Mouse (Mus musculus) brown adipose tissue, adult 24 weeks (tissue): Measurements from ENCODE around the gene Ubxn11. TPM values are rescaled to one million over a fixed set of nuclear protein-coding genes. Genes with fewer than 3 reads are reported as not detected.

Experiments
- H3K27ac ChIP-seq: fragments of 200-500 bp; replicated peaks from 2 replicates; pipeline ENCODE4 v1.5.1; 2012; ENCODE audit warnings: low read depth, mild to moderate bottlenecking, low read length
- H3K4me1 ChIP-seq: fragments of 200-500 bp; 2 replicates; pipeline ENCODE4 v1.6.1; 2012; ENCODE audit warnings: low read length, mixed read lengths; ENCODE audit not compliant: control insufficient read depth, insufficient read depth, insufficient read length
- H3K4me3 ChIP-seq: fragments of 200-500 bp; 2 replicates; pipeline ENCODE4 v1.5.1; 2012; ENCODE audit warnings: low read depth, mild to moderate bottlenecking, low read length, moderate library complexity; ENCODE audit not compliant: insufficient read depth
- polyA plus RNA-seq: library from polyadenylated mRNA; stranded (reverse); fragments of >200 nt; gene quantifications from 2 replicates; pipeline ENCODE4 v1.2.4, GENCODE M21; 2012; ENCODE audit not compliant: missing spikeins, insufficient read depth, insufficient read length

Gene Ubxn11
- polyA plus RNA-seq, 1 experiment = 2.1 TPM

GRCm38 (mm10) chr4:134100245-134100644, 2.1 kb upstream of the Ubxn11 start:
- Histone ChIP-seq H3K4me1 (no peaks in the 10 kb centered on the region), H3K4me3 (no peak overlapping the region), H3K27ac (no peak overlapping the region)

DNA sequence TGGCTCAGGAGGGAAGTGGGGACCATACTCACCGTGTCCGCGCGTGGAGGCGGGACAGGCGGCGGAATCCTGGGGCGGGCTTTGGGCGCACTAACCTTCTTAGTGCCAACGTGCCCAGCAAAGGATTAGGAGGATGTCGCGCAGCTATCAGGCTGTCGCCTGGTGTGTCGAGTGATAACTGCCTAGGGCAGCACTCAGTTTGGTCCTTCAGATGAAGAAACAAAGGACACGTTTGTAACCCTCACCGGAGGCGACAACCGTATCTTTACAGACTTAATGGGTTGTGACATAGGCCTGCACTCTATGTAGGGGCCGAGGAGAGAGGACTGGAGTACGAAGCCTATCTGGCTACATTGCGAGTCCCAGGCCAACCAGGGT, 361 bp downstream of the Ubxn11 start:
- Histone ChIP-seq H3K4me3 (peak overlapping the region; percentile 90), H3K27ac (no peak overlapping the region), H3K4me1 (no peaks in the 10 kb centered on the region)

DNA sequence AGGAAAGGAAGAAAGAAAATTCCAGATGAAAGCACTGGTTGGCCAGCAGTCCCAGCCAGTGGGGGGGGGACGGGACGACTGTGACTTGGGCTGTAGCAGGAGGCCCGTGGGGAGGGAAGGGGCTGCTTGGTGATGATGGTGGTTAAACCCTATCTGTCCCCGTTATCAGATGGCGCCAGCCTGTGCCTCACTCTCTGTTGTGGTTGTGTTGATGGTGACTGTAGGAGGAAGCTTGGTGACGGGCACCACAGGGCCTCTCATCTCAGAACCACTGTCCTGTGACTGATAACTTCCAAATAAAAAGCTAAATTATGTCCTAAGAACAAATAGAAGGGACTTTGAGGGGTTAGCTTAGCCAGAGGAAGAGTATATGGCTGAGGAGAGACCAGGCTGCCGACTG, 3.7 kb downstream of the Ubxn11 start:
- H3K4me1 ChIP-seq = no peaks in the 10 kb centered on the region
- H3K4me3 ChIP-seq = no peak overlapping the region
- H3K27ac ChIP-seq = no peak overlapping the region

DNA sequence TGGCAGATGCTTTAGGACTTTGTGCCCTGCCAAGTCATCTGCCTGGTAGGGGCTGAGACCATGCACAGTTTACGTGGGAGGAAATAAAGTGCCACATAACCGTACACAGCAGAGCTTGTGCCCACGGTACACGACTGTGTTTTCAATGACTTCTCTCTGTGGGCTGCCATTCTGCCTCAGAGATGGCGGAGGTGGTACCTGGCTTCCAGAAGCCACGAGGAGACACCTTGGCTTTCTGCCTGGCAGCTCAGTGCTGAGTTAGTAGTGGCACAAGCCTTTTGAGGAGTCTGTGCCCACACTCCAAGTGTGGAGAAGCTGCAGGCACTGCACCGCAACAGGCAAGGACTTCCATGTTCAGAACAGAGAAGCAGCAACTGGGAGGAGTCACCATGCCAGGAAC, 5.4 kb downstream of the Ubxn11 start:
- H3K4me1 ChIP-seq = no peaks in the 10 kb centered on the region
- H3K4me3 ChIP-seq = no peak overlapping the region
- H3K27ac ChIP-seq = no peak overlapping the region

GRCm38 (mm10) chr4:134108196-134108595, 5.8 kb downstream of the Ubxn11 start:
- Histone ChIP-seq H3K27ac (no peak overlapping the region), H3K4me1 (no peaks in the 10 kb centered on the region), H3K4me3 (no peak overlapping the region)

- H3K27ac ChIP-seq = no peak overlapping the region
- no peaks in the 10 kb centered on the region for H3K4me1 ChIP-seq
- H3K4me3 ChIP-seq = no peak overlapping the region
Measured at GRCm38 (mm10) chr4:134110653-134111052, 8.3 kb downstream of the Ubxn11 start.

- no peaks in the 10 kb centered on the region for H3K4me1 ChIP-seq
- no peak overlapping the region for H3K4me3 ChIP-seq
- no peak overlapping the region for H3K27ac ChIP-seq
Measured at GRCm38 (mm10) chr4:134112403-134112802, 10.0 kb downstream of the Ubxn11 start.

DNA sequence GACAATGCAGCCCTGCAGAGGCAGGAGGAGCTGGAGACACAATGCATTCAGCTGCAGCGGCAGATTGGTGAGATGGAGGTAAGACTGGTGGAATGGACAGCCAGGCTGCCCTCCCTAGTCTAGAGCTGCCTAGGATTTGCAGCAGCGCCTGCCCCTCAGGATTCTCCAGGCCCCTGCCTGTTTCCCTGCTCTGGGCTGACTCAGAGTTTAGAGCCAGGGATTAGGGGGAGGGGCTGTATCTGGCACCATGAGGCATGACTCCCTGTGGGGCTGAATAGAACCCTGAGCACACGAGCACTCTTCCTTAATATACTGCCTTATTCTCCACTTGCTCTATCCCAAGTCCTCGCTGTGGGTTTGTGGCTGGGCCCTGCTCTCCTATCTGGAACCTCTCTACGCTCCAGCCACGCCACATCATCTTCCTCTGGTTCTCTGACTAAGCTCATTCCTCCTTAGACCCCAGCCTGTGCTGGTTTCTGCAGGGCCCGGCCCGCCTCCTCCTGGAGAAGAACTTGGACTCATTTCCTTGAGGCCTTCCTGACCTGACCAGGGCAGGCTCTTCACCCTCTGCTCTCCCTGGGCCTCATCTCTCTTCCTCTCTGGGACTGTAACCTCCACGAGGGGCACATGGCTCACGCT, 11.1 kb downstream of the Ubxn11 start:
- H3K27ac ChIP-seq = no peak overlapping the region
- no peak overlapping the region for H3K4me3 ChIP-seq
- no peaks in the 10 kb centered on the region for H3K4me1 ChIP-seq

DNA sequence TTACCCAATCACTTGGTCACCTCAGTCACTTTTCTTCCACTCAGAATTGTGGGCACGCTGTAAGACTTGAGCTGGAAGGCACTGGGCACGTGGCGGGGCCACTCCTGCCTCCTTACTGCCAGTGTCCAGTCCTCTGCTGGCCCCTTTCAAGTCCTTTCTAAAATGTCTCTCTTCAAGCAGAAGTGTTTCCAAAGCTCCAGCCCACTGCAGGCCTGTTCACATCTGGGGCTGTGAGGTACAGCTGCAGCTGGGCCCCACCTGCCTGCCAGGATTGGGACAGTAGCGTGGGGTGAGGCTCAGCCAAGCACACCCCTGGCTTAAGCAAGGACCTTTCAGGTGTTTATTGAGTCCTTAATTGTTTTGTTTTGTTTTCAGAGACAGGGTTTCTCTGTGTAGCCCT, 11.7 kb downstream of the Ubxn11 start:
- H3K4me3 ChIP-seq = no peak overlapping the region
- no peaks in the 10 kb centered on the region for H3K4me1 ChIP-seq
- no peak overlapping the region for H3K27ac ChIP-seq

GRCm38 (mm10) chr4:134115215-134116144, 13.1 kb downstream of the Ubxn11 start:
- H3K4me3 ChIP-seq = no peak overlapping the region
- H3K27ac ChIP-seq = no peak overlapping the region
- no peaks in the 10 kb centered on the region for H3K4me1 ChIP-seq

- H3K4me3 ChIP-seq = no peak overlapping the region
- H3K27ac ChIP-seq = no peak overlapping the region; the same call in 1 of the 2 replicates
- H3K4me1 ChIP-seq = no peaks in the 10 kb centered on the region
Measured at GRCm38 (mm10) chr4:134116501-134116900, 14.1 kb downstream of the Ubxn11 start.

DNA sequence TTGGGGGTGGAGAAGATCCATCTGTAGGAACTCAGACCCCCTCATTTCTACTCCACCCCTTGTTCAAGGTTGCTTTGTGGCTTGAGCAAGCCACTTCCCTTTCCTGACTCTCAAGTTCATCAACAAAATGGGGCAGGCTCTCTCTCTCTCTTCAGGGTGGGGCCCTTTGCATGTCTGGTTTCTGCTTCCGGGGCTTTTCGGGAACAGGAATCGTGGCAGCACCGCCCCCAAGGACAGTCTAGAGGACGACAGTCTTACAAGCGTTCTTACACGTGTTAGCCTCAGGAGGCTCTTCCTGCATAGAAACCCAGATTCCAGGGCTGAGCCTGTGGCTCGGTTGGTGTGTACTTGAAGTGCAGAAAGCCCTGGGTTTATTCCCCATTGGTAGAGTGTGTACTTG, 14.6 kb downstream of the Ubxn11 start:
- Histone ChIP-seq H3K4me1 (no peaks in the 10 kb centered on the region), H3K4me3 (no peak overlapping the region), H3K27ac (no peak overlapping the region; the same call in 1 of the 2 replicates)

DNA sequence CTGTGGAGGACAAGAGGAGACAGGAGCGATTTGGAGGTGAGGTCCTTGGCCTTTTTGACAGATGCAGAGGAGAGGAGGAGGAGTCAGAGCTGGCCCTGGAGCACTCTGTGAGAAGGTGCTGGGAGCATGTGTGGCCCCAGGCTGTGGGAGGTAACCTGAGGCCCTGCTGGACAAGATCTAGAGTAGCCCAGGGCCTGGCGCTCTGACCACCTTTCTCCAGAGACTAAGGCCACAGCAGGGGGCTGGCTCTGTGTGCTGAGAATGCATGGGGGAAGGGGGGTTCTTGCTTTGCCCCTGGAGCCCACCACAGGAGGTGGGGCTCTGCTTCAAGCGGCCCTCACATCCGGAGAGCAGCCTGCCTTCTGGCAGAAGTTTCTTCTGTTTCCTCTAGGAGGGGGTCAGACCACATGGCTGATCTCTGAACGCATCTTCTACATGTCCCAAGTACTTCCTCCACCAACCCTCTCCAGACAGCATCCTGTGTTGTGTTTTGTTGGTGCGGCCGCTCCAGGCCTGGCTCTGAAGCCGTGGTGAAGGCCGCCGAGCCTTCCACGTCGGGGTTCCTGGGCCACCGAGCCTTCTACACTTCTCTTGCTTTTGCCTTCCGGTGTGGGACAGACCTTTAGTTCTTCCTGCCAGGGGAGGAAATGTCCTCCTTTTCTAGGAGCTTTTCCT, 15.9 kb downstream of the Ubxn11 start:
- Histone ChIP-seq H3K27ac (no peak overlapping the region), H3K4me1 (no peaks in the 10 kb centered on the region), H3K4me3 (no peak overlapping the region)

- Histone ChIP-seq H3K27ac (no peak overlapping the region), H3K4me1 (no peaks in the 10 kb centered on the region), H3K4me3 (no peak overlapping the region)
Measured at GRCm38 (mm10) chr4:134119042-134119441, 16.7 kb downstream of the Ubxn11 start.

DNA sequence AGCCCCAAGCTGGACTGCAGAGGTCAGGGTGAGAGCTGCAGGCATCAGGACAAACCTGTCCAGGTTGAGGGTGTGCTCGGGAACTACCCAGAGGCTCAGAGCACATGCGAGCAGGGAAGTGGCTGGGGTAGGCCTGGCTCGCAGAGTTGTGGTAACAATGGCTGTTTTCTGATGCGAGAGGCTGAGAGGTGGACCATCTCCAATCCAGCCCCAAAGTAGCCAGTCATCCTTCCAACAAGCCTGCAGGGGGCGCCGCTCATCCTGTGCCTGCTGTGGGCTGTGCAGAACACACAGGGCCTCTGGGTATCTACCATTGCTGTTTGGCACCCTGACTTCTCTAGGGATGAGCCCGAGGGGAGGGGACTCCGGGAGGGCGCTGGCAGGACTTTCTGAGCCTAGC, 17.3 kb downstream of the Ubxn11 start:
- Histone ChIP-seq H3K4me3 (no peak overlapping the region), H3K27ac (no peak overlapping the region), H3K4me1 (no peaks in the 10 kb centered on the region)
